Mouse (Mus musculus) CD8-positive naive resting alpha-beta T cell, adult 2 months (primary cell): ENCODE data around the gene Anp32a.

Experiments
- DNase-seq, 2 experiments: peaks; one replicate each; pipeline ENCODE4 v3.0.0; 2022; ENCODE audit warnings: low read depth in 2 of 2, low spot score in 2 of 2

Anp32a gene

DNA sequence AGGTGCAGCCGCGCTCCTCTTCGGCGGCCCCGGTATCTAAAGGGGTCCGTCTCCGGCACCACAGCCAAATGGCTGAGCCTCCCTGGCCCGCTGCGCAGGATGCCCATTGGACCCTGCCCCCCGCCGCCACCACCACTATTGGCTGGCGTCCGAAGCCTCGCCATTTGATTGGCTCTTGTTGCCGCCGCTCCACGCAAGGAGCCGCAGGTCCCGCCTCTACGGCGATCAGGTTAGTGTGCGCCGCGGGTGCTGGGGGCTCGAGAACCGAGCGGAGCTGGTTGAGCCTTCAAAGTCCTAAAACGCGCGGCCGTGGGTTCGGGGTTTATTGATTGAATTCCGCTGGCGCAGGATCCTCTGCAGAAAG, at the start of gene Anp32a:
TSS of gene Anp32a (plus strand) at position 171 of the 364 bp plus-strand sequence.
- peak; percentile 95 to 98 for DNase-seq

DNA sequence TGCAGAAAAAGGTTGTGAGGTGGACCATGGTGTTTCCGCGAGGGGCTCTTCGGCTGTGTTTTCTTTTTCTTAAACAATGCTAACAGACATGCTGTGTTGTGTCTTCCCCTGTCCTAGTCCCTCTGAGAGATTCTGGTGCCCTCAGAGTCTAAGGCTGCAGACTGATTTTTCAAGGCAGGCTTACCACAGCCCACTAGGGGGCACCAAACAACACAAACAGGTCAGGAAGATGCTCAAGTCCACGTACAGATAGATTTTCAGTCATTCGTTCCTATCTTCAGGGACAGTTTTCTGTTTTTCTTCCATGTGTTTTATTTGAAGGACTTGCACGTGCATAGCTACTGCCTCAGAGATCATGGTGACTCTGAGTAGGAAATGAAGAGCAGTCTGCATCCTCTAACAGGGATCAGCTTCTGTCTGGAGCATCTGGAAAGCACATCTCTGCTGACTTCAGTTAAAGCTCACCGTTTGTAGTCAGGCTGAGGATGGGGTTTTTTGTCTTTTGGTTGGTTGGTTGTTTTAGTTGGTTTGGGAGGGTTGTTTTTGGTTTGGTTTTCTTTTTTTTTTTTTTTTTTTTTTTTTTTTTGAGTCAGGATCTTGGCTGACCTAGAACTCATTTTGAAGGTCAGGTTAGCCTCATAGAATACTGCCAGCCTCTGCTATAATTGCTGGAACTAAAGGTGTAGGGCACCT, 45.9 kb upstream of the Anp32a start:
- DNase-seq: peak; percentile 73 to 82

DNA sequence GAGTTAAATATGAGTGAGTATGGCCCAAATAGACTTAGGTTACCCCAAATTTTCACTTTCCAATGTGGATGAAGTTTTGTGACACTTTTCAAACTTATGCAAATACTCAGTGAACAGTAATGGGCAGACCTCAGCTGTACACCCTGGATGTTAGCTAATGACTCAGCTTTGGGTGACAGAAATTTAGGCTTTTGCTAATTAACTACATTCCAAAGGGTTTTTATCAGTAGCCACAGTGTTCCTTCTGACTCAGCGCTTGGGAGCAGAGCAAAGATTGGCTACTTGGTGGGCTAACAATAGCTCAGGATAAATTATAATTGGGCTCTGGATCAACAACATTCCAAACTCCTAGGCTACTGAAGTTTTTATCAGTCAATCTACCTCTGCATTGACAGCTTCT, 44.2 kb upstream of the Anp32a start:
- no peak for DNase-seq

DNA sequence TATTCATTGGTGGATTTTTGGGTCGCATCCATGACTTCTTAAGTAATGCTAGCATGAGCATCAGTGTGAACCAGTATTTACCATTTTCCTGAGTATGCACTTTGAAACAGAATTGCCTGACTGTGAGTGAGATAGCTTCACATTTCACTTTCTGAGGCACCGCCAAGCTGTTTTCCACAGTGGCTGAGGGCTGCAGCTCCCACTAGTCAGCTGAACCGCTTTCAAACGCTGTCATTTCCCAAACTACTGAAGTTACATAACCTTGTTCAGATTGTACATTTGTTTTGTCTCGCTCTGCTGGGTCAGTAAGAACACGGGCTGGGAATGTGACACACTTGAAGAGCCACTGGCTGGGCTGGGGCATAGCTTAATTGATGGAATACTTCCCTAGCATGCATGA, 25.5 kb upstream of the Anp32a start:
- DNase-seq: no peak

DNA sequence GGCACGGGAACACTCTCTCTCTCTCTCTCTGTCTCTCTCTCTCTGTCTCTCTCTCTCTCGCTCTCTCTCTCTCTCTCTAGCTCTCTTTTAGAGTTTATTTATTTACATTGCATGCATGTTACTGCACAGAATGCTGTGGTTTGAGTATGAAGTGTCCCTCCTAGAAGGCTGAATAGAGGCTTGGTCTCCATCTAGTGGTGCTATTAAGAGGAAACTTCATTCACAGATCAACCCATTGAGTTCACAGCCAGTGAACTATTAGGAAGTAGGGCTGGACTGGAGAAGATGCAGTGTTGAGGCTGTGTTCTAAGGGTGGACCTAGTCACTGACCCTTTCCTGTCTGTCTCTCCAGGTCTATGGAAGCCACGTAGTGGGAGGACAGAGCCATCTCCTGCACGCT, 22.4 kb upstream of the Anp32a start:
- DNase-seq: no peak

DNA sequence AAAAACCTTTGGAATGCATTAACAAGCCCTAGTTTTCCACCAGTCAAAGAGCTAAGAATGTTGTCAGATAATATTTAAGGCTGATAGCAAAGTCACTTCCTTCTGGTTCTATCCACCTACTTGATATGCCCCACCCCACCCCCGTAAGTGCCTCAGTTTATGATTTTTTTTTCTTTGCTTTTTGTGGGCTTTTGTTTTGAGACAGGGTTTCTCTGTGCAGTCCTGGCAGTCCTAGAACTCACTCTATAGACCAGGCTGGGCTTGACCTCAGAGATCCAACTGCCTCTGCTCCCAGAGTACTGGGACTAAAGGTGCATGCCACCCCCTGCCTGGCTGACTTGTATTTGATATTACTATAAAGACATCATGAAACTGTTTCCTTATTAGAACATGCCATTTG, 17.3 kb upstream of the Anp32a start:
- no peak for DNase-seq

DNA sequence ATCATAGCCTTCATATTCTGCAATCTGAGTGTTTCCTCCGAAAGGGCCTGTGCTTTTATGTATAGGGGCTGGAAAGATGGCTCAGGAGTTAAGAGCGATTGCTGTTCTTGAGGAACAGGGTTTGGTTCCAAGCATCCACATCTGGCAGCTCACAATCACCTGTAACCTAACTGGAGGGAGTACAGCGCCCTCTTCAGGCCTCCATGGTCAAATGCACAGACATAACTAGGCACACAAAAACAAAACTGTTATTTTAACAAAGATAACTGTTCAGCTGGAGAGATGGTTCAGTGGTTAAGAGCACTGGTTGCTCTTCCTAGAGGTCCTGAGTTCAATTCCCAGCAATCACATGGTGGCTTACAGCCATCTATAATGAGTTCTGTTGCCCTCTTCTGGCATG, 15.1 kb upstream of the Anp32a start:
- DNase-seq: no peak

DNA sequence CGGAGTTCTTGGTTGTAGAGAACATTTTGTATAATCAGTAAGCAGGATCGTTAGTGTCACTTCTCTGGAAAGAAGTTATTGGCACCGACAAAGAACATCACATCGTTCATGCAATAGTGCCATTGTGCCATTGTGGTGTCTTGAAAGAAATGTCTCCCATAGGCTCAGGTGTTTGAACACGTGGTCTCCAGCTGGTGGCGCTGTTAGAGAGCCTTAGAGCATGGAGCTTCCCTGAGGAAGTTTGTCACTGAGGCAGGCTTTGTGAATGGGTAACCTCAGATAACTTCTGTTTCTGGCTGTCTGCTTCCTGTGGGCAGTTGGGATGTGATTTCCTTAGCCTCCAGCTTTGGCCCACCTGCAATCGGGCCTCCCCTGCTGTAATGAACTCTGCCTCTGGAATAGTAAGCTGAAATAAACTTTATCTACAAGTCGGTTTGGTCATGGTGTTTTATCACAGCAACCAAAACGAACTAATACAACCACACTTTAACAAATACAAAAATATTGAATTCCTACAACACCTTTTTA, 6.7 kb upstream of the Anp32a start:
- DNase-seq: no peak

DNA sequence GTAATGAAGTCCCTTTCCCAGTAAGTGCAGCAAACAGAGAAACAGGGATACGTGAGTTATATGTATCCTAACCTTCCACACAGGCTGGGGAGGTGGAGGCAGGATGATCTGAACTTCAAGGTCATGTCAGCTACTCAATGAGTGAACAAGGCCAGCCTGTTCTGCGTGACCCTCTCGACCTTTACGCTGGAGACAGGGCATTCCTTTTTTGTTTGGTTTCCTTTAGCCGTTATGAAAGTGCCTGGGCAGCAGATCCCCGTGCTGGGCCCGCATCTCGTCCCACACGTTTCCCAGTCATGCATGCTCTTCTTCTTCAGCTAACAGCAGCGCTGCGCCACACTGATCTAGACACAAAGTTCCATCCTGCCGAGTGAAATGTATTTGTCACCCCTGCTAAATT, 5.7 kb upstream of the Anp32a start:
- no peak for DNase-seq

DNA sequence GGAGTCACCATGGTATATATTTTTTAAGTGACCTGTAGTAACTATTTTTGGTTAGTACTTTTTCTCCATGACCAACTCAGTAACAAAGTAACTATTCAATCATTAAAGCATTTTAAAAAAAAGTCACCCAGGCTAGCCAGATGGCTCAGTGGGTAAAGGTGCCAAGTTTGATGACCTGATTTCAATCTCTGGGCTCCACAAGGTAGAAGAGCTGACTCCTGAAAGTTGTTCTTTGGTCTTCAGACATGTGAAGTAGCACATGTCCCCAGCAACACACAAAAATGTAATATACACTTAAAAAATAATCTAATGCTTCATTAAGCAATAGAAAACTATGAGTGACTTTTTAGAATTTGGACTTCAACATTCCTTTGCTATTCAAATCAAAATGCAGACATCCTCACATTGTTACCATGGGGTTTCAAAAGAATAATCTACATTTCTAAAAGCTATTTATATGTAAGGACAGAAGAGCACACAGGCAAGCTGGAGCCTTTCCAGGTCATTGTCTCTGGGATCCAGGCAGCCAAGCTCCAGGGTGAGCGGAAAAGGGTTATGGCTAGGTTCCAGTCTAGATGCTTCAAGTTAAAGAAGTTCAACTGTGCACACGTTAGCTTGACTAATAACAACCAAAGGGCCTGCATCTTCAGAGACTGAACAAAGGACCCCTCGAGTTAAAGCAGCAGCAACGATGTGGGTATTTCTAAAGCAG, 3.0 kb upstream of the Anp32a start:
- no peak for DNase-seq

DNA sequence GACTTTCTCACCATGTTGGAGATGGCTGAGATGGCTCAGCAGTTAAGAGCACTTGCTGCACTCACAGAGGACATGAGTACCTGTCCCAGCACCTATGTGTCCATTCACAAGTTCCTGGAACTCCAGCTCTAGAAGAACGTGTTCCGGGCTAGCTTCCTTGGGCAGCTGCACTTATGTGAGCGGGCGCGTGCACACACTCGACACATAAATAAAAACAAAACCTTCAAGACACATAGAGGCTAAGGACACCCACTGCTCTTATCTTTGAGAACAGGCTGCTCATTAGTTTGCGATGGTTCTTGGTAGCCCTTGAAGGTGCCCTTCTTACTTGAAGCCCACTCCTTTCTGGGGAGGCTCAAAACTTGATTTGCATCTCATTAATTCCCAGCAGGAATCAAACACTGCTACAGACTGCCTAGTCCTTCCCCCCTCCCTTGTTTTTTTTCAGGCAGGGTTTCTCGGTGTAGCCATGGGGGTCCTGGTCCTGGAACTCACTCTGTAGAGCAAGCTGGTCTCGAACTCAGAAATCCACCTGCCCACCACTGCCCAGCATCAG, 2.4 kb upstream of the Anp32a start:
- no peak for DNase-seq

DNA sequence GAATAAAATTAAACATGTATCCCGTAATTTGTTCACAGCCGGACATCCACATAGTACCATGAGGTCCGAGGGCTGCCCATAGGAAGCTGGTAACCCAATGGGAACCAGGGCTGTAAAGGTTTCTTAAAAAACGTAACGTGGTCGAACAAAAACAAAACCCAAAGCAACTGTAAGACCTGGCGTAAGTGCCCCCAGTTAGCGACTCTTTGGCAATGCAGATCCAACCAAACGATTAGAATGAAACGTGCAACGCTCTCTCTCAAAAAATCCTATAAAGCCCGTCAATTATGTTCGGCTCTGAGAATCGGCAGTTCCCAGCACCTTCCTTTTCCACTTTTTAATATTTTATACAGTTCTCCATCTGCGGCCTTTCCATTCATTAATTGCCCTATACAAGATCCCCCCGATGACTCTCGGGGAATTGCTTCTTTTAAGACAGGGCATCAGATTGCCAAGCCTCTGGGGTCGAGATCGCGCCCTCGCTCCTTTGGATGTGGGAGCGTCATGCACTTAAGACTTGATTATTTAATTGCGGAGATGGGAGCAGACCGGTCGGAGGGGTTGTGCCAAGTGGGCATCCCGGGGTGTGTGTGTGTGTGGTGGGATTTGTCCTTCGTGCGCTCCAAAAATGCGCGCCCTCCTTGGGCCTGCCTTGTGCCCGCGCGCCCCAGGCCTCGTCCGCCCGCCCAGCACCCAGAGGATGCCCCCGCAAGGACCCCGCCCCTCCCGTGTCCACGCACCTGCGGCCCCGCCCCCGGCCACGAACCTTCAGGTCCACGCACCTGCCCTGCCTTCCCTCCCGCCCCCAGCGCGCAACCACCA, 581 bp upstream of the Anp32a start:
- DNase-seq: no peak

DNA sequence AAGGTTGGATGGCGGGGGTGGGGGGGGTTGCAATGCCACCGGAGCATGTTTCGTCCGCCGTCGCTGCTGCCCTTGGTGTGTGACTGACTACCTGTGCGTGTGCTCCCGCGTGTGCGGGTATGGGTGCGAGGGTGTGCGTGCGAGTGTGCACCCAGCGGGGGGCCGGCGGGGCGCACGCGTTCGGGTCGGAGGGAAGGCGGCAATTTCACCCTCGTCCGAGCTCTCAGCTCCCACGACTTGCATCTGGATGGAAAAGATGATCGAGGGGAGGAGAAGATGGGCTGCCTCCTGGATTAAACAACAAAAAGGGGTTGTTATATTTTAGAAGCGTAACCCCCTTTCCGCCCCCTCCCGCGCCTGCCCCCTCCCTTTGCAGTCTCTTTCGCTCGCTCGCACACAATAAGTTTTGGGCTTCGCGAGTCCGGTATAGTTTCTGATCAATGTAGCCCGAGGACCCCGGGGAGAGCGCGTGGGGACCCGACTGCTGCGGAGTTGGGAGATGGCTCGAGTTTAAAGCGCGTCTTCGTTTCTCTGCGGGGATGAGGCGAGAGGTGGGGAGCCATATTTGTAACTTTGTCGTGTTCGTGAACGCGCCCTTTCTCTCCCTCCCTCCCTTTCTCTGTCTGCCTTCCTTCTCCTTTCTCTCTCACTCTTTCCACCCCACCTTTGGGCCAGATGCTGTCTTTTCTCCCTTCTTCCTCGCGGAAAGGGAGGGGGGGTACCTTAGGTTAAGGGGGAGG, 778 bp downstream of the Anp32a start:
- peak; percentile 34 to 47 for DNase-seq

DNA sequence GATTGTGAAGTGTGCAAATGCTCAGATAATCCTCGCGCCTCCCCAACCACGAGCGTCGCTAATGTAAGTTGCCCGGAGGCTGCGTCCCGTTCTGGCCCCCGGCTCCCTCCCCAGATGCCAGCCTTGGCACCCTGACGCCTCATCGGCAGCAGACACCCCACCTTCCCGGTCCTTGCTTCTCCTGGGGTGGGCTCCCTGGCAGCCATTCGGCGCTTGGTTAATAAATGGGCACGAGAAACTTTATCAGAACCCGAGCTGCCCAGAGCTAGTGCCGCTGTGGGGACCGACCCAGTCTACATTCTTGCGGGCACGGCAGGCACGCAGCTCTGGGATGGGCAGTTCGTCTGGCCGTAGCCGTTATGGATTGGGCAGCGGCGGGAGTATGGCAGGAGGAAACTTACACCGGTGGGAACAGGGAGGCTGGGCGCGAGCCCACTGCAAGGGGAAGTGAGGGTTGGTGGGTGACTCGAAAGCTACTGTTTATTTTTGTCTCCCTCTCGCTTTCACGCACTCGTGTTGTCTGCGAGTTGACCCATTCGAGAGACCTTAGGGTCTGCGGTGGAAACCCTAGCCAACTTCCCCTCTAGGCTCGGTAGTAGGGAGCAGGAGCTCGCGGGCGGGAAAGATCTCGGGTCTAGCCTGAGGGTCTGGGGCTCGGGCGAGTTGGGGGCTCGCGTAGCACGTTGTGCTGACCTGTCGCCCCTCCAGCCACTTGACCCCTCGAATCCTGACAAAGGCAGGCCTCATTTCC, 1.5 kb downstream of the Anp32a start:
- peak; percentile 32 to 39 for DNase-seq

DNA sequence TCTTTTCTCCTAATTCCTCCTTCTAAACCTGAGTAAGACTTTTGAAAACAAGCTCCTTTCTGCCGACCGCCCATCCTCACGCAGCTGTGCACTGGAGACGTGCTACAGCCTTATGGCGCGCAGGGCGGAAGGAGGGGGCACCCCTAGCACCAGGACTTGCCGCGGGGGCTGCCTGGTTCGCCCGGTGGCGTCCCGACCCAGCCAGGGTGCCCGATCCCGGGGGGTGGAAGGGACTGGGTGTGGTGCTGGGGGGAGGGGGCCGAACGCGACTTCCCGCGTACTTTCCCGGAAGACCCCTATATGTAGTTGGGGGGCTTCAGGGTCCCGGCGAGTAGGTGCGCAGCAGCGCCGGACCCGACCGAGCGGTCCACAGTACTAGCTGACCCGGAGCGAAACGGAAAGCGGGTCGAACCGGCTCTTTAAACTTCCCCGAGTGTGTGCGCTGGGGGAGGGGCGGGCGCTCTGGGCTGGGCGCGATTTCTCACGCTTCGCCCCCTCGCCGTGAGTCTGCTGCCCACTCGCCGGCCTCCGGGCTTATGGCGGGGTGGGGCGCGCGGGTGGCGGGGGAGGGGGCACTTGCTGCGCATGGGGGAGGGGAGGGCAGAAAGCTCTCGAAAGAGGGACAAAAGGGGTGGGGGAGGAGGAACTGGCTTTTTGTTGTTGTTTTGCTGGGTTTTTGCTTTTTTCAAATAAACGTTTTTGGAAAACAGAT, 2.3 kb downstream of the Anp32a start:
- peak; percentile 72 for DNase-seq

DNA sequence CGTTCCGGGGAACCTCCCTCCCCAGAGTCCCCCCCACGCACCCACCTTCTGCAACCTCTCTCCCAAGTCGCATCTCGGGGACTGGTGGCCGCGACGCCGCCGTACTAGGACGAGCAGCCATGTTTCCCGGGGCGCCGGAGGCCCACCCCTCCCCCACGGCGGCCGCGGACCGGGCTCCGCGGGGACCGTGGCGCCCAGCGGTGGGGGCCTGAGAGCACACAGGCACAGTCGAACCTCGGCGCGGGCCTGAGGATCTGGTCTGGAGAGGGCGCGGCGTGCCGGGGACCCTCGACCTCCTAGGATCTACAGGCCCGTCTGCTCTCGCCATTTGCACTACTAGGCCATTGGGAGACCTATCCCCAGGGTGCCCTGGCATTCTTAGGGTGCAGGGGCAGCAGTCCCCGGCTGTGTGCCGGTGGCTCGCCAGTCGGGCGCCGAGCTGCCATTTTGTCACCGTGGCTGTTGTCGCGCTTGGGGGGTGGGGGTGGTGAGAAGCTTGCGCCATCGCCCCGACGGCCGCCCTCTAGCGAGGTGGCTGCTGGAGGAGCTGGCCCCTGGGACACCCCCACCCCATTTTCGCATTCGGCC, 2.9 kb downstream of the Anp32a start:
- DNase-seq: peak; percentile 60 to 62

DNA sequence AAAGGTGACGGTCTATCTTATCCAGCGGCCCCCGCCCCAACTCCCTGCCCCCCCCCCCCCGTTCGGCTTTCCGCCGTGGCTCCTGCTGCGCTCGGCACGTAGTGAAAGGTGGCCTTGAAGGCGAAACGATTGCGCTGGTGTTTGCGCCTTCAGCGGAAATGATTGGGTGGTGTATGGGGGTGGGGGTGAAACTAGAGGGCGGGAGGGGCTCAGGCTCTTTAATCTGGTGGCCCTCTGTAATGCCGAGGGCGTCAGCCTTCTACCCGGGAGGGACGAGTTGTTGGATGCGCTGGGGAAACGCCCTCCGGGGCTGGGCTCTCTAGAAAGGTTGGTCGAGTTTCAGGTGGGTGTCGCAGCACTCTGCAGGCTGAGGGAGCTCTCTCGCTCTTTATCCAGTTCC, 3.5 kb downstream of the Anp32a start:
- peak; percentile 80 to 83 for DNase-seq

DNA sequence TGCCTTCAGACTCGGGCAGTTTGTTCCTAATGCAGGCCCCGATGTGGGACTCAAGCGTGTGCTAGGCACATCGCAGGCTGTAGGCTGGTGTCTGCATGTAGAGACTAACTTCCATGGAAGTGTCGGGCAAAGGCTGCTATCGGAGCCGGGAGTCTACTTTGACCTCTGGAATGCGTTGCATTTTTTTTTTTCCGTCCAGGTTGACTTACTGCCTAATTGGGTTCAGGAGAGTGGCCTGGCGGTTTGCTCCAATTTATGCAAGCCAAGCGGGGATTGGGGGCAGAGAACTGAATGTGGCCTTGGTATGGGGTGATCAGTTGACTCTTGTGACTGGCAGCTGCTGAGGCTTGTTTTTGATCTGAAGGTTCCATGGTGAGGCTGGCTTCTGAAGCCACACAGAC, 4.0 kb downstream of the Anp32a start:
- no peak for DNase-seq
